Mouse (Mus musculus) liver, embryonic 14.5 days (tissue): ENCODE measurements at regions not wholly inside any gene's neighbourhood (a gene's known extent, or its start where the extent isn't known, plus 50 kb on each side); places are given as distances from the start of the nearest gene placed in this dataset.
A peak's percentile ranks its signal among the peaks of the same experiment; 100 is the strongest.

Experiments used
- ATAC-seq: fragments of 200-750 bp; cut with Nextera tagmentation; 2 replicates; pipeline ENCODE4 v1.8.0; 2017; ENCODE audit warnings: moderate number of reproducible peaks, mild to moderate bottlenecking, moderate library complexity; ENCODE audit not compliant: insufficient read depth
- DNase-seq, 3 experiments: peaks; one replicate each; pipeline ENCODE4 v3.0.0-alpha.2; 2012 to 2013; ENCODE audit warnings: low read depth in 3 of 3, low spot score in 3 of 3
- H3K27ac ChIP-seq: fragments of 300-500 bp; sonication (generic); 2 replicates; pipeline ENCODE4 v1.5.1; 2014; ENCODE audit warnings: moderate library complexity, mild to moderate bottlenecking, control low read depth, inconsistent platforms
- H3K27me3 ChIP-seq: fragments of 300-500 bp; sonication (generic); 2 replicates; pipeline ENCODE4 v1.6.1; 2014; ENCODE audit warnings: mild to moderate bottlenecking, low read length, moderate library complexity; ENCODE audit not compliant: control insufficient read depth, insufficient read depth
- H3K36me3 ChIP-seq: fragments of 300-500 bp; sonication (generic); replicated peaks from 2 replicates; pipeline ENCODE4 v1.6.1; 2014; ENCODE audit warnings: low read depth; ENCODE audit not compliant: control insufficient read depth, insufficient read depth
- H3K4me1 ChIP-seq, 2 experiments: fragments of 200-500 bp in 1 of 2; fragments of 300-500 bp in 1 of 2; sonication (generic) in 1 of 2; replicated peaks; 2 replicates each; pipeline ENCODE4 v1.6.1; 2012 to 2014; ENCODE audit warnings: antibody characterized with exemption in 1 of 2, inconsistent platforms in 1 of 2, low read length in 1 of 2; ENCODE audit not compliant: control insufficient read depth in 2 of 2, insufficient read depth in 2 of 2
- H3K4me2 ChIP-seq: fragments of 300-500 bp; sonication (generic); 2 replicates; pipeline ENCODE4 v1.6.1; 2014; ENCODE audit warnings: low read depth, mild to moderate bottlenecking, control low read depth, moderate library complexity
- H3K4me3 ChIP-seq, 2 experiments: fragments of 200-500 bp in 1 of 2; fragments of 300-500 bp in 1 of 2; sonication (generic) in 1 of 2; 2 replicates each; pipeline ENCODE4 v1.5.1; 2012 to 2014; ENCODE audit warnings: low read depth in 2 of 2, low read length in 2 of 2, mild to moderate bottlenecking in 2 of 2, control low read depth in 1 of 2, inconsistent platforms in 1 of 2, moderate library complexity in 1 of 2; ENCODE audit not compliant: insufficient read depth in 1 of 2
- H3K9ac ChIP-seq: fragments of 300-500 bp; sonication (generic); replicated peaks from 2 replicates; pipeline ENCODE4 v1.6.1; 2014; ENCODE audit warnings: mild to moderate bottlenecking, control low read depth, moderate library complexity
- H3K9me3 ChIP-seq: fragments of 300-500 bp; sonication (generic); 2 replicates; pipeline ENCODE4 v1.6.1; 2016; ENCODE audit warnings: low read length, mixed read lengths; ENCODE audit not compliant: control insufficient read depth
- CTCF ChIP-seq: IDR thresholded peaks from 2 replicates; pipeline ENCODE4 v1.5.1; 2016; ENCODE audit warnings: antibody characterized with exemption, low read depth, control low read depth
- EP300 ChIP-seq: IDR thresholded peaks from 2 replicates; pipeline ENCODE4 v1.6.1; 2016; ENCODE audit warnings: antibody characterized with exemption, low read depth
- WGBS: fragments of 180-500 bp; shearing (Covaris S2); extraction: QIAGEN DNeasy Blood & Tissue Kit; methylation state at CpG from one replicate; pipeline ENCODE4 v1.1.7; 2014; ENCODE audit not compliant: insufficient replicate concordance; 5-methylcytosine and 5-hydroxymethylcytosine counted together

DNA sequence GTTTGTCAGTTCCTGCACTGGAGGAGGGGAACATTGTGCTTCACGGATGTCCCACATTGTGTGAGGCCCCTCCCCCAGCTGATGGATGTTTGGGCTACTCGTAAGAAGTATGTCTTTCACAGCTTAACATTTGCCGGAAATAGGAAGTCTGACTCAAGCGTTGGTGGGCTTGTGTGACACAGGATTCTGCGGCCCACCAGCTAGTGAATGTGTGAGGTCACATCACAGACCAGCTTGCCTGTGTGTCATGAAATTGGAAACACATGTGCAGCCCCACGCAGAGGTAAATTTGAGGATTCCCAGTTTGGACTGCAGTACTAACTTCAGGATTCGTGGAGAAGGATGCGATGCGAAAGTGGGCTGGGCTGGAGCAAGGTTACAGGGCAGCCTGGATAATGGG lies 1126.6 kb upstream of the A1bg start:
- Histone ChIP-seq H3K27me3 (no peaks in the 10 kb centered on the region), H3K4me3 (no peak overlapping the region), H3K36me3 (no peaks in the 10 kb centered on the region), H3K9ac (no peak overlapping the region), H3K9me3 (no peaks in the 10 kb centered on the region), H3K4me1 (peaks cover 3 to 12% of the 10 kb centered on the region in 2 experiments; a peak in 2 of 4 replicates), H3K27ac (no peak overlapping the region), H3K4me2 (no peak overlapping the region)
- ATAC-seq (no peak), DNase-seq (no peak)
- 72% methylated on average over 9 of the region's 9 CpGs for WGBS
- no peak for TF ChIP-seq EP300
- no peak for TF ChIP-seq CTCF

DNA sequence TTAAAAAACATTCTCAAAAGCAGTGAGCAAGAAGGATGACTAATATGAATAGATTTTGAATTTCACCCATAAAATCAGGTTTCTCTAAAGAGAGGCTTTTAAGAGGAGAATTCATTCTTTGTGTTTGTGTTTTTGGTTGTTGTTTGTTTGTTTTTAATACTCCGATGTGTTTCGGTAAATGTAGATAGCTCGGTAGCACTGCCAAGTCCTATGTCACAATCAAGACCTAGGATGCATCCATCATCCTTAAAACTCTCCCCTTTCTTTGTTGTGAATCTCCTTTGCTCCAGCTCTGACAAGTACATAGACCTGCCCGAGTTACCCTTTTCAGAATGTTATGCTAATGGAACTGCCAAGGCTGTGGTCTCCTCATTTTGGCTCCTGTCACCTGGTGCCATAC lies 1126.2 kb upstream of the A1bg start:
- WGBS, result 81% methylated on average over 4 of the region's 4 CpGs
- no peak overlapping the region for H3K27ac ChIP-seq
- H3K4me2 ChIP-seq, result no peak overlapping the region
- ATAC-seq, result no peak
- TF ChIP-seq EP300, result no peak
- TF ChIP-seq CTCF, result no peak
- peaks cover 3 to 12% of the 10 kb centered on the region in 2 experiments; a peak in 2 of 4 replicates for H3K4me1 ChIP-seq
- H3K36me3 ChIP-seq, result no peaks in the 10 kb centered on the region
- no peak for DNase-seq
- H3K4me3 ChIP-seq, result no peak overlapping the region
- H3K9me3 ChIP-seq, result no peaks in the 10 kb centered on the region
- no peak overlapping the region for H3K9ac ChIP-seq
- H3K27me3 ChIP-seq, result no peaks in the 10 kb centered on the region

DNA sequence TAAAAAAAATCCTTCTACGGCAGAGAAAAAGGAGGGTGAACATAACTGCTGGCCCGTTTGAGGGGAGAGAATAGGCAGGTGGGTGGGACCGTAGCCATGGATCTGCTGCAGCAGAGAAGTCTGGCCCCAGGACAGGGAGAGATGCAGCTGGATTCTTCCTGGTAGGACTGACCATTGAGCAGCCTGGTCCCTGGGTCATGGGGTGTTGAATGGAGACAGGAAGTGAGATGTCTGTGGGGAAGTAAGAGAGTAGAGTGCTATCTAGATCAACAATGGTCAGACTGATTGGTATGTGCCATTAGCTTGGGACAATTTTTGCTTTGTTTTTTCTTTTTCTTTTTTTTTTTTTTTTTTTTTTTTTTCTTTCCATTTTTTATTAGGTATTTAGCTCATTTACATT lies 1123.5 kb upstream of the A1bg start:
- no peak overlapping the region for H3K4me2 ChIP-seq
- H3K9me3 ChIP-seq, result no peaks in the 10 kb centered on the region
- no peak overlapping the region for H3K9ac ChIP-seq
- 61% methylated on average over 3 of the region's 3 CpGs for WGBS
- H3K27ac ChIP-seq, result no peak overlapping the region
- TF ChIP-seq CTCF (no peak), EP300 (no peak)
- DNase-seq, result no peak
- no peaks in the 10 kb centered on the region for H3K36me3 ChIP-seq
- H3K27me3 ChIP-seq, result no peaks in the 10 kb centered on the region
- H3K4me3 ChIP-seq, result no peak overlapping the region
- peaks cover 19 to 35% of the 10 kb centered on the region in 2 experiments for H3K4me1 ChIP-seq
- no peak for ATAC-seq

DNA sequence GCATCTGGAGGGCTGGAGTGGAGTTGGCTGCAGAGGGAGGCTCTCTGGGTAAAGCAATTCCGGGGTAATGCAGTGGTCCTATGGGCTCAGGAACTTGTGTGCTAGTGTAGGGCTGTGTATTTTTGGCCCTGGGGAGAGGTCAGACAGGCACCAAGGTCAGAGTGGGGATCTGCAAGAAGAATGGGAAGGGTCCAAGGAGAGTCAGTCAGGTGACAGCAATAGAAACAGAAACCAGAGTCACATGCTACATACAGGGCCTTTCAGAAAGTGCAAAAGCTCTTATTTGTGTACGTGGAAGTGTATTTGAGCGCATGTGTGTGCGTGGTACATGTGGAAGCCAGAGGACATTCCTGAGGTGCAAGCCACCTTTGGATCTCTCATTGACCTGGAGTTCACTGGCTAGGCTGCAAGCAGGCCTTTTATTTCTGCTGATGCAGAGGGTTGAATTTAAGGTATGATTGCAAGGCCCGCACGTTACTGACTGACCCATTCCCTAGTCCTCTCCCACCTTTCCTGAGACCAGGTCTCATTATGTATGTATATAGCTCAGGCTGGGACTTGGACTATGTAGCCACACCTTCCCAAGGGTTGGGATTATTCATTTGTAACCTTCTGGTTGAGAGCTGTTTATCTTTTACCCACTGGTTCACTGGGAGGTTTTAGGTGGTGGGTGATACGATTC lies 1122.0 kb upstream of the A1bg start:
- no peak for DNase-seq
- TF ChIP-seq CTCF (no peak), EP300 (no peak)
- Histone ChIP-seq H3K4me2 (no peak overlapping the region), H3K9ac (no peak overlapping the region), H3K4me1 (peaks cover 28 to 37% of the 10 kb centered on the region in 2 experiments), H3K9me3 (no peaks in the 10 kb centered on the region), H3K27me3 (no peaks in the 10 kb centered on the region), H3K36me3 (no peaks in the 10 kb centered on the region), H3K27ac (no peak overlapping the region), H3K4me3 (no peak overlapping the region)
- ATAC-seq, result no peak
- 78% methylated on average over 7 of the region's 7 CpGs for WGBS

DNA sequence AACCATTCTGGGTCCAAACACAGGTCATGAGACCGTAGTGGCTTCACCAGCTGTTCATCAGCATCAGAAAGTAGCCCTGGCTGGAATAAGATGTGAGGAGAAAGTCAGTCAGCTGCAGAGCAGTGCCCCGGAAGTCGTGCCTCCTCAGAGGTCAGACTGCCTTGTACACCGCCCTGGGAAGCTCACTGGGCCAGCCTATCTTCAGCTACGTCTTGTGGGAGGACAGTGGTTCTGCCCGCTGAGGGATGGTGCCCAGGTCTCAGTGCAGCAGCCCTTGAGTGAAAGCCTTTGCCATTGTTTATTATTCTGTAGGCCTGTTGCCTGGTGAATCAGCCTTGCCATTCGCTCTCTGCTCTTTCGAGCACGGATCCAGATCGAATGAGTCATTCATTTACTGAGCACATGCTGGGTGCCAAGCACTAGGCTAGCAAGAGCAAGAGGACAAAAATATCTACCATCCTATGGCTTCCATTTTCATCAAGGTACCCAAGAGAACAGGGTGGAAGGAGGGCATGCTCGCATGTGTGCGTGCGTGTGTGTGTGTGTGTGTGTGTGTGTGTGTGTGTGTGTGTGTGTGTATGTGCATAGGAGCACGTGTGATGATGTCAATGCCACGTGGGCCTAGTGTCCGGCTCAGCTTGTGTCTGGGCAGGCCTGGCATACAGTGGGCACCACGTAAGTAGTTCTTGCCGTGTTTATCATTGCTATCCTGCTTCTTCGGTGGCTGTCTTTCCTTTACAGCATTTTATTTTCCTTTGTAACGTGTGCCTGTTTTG lies 1121.0 kb upstream of the A1bg start:
- H3K36me3 ChIP-seq, result no peaks in the 10 kb centered on the region
- H3K4me3 ChIP-seq, result no peak overlapping the region
- 75% methylated on average over 20 of the region's 20 CpGs for WGBS
- no peaks in the 10 kb centered on the region for H3K9me3 ChIP-seq
- peak overlapping the region; percentile 56 for H3K27ac ChIP-seq
- no peak for TF ChIP-seq EP300
- no peak for TF ChIP-seq CTCF
- H3K9ac ChIP-seq, result peak overlapping the region; percentile 24; the same call in 1 of the 2 replicates
- H3K4me2 ChIP-seq, result peak overlapping the region; percentile 49
- H3K27me3 ChIP-seq, result no peaks in the 10 kb centered on the region
- H3K4me1 ChIP-seq, result peaks cover 28 to 43% of the 10 kb centered on the region in 2 experiments
- ATAC-seq (no peak), DNase-seq (no peak)
